Mouse (Mus musculus) thymus, adult 2 months (tissue): ENCODE measurements at regions not wholly inside any gene's neighbourhood (a gene's known extent, or its start where the extent isn't known, plus 50 kb on each side); places are given as distances from the start of the nearest gene placed in this dataset.

Experiments
- DNase-seq: peaks from one replicate; pipeline ENCODE4 v3.0.0; 2021
- H3K27ac ChIP-seq: fragments of 200-500 bp; 2 replicates; pipeline ENCODE4 v1.5.1; 2012; ENCODE audit warnings: low read length, control low read depth; ENCODE audit not compliant: control insufficient read depth, insufficient read depth
- H3K27me3 ChIP-seq: fragments of 200-500 bp; 2 replicates; pipeline ENCODE4 v1.6.1; 2012; ENCODE audit warnings: mild to moderate bottlenecking, low read length, moderate library complexity, mixed read lengths; ENCODE audit not compliant: control insufficient read depth, insufficient read depth
- H3K36me3 ChIP-seq: fragments of 200-500 bp; 2 replicates; pipeline ENCODE4 v1.6.1; 2012; ENCODE audit warnings: mild to moderate bottlenecking, low read length, moderate library complexity; ENCODE audit not compliant: control insufficient read depth, insufficient read depth
- H3K4me1 ChIP-seq: fragments of 200-500 bp; replicated peaks from 2 replicates; pipeline ENCODE4 v1.6.1; 2012; ENCODE audit warnings: low read length; ENCODE audit not compliant: control insufficient read depth, insufficient read depth
- H3K4me3 ChIP-seq: fragments of 200-500 bp; 2 replicates; pipeline ENCODE4 v1.5.1; 2012; ENCODE audit warnings: mild to moderate bottlenecking, low read length, control low read depth, moderate library complexity; ENCODE audit not compliant: control insufficient read depth, insufficient read depth
- CTCF ChIP-seq: fragments of 200-500 bp; IDR thresholded peaks from 2 replicates; pipeline ENCODE4 v1.5.1; 2012; ENCODE audit warnings: mild to moderate bottlenecking, control low read depth, low read length, moderate library complexity, borderline replicate concordance; ENCODE audit not compliant: control insufficient read depth, poor library complexity, insufficient read depth; ENCODE audit errors: extremely low read depth
- POLR2A ChIP-seq: fragments of 200-500 bp; IDR thresholded peaks from 2 replicates; pipeline ENCODE4 v1.6.1; 2012; ENCODE audit warnings: mild to moderate bottlenecking, low read length, control low read depth, moderate library complexity; ENCODE audit not compliant: control insufficient read depth, poor library complexity, insufficient read depth; ENCODE audit errors: extremely low read depth
- WGBS: fragments of 180-500 bp; shearing (Covaris S2); methylation state at CpG from one replicate; pipeline ENCODE4 v1.1.7; 2018; 5-methylcytosine and 5-hydroxymethylcytosine counted together

DNA sequence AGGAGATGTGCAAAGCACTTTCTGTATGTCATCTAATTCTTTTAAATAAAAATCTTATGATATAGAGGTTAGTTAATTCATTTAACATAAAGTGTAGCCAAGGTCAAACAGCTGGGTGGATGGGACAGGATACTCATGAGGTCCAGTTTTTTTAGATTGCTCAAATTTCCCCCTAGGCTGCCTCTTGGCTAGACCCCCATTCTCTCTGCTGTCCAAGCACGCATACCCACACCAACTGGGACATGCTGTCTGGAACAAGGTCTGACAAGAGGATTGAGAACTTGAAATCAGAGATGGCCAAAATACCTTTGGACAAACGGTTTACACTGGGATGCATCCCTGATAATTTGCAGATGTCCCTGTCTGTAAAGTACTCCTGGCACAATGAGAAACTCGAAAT lies 65.0 kb upstream of the Foxn3 start:
- H3K27ac ChIP-seq = no peak overlapping the region
- no peaks in the 10 kb centered on the region for H3K27me3 ChIP-seq
- peaks cover 18% of the 10 kb centered on the region for H3K4me1 ChIP-seq
- no peak for DNase-seq
- H3K36me3 ChIP-seq = no peaks in the 10 kb centered on the region
- 85% methylated on average over 3 of the region's 3 CpGs for WGBS
- no peak for TF ChIP-seq CTCF
- TF ChIP-seq POLR2A = no peak
- no peak overlapping the region for H3K4me3 ChIP-seq

DNA sequence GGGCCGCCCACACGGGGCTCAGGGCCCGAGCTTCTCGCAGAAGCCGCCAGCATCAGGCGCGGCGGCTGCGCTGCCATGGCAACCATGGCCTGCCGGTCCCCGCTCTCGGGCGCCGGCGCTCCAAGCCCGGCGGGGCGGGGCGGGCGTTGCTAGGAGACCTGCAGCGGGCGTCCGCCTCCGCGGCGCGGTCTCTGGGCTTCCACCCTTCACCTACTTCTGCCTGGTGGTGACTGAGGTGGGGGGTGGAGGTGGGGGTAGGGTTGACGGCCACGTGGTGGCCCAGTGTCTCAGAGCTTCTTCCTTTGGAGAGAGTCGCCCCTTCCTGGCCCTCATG lies 64.5 kb upstream of the Foxn3 start:
- 0% methylated on average over 25 of the region's 30 CpGs for WGBS
- peaks cover 21% of the 10 kb centered on the region for H3K4me1 ChIP-seq
- H3K27ac ChIP-seq = no peak overlapping the region
- TF ChIP-seq CTCF (peak; percentile 58; the same call in 1 of the 2 replicates), POLR2A (no peak)
- no peaks in the 10 kb centered on the region for H3K27me3 ChIP-seq
- peak overlapping the region; percentile 57 for H3K4me3 ChIP-seq
- DNase-seq = peak; percentile 95
- H3K36me3 ChIP-seq = no peaks in the 10 kb centered on the region

DNA sequence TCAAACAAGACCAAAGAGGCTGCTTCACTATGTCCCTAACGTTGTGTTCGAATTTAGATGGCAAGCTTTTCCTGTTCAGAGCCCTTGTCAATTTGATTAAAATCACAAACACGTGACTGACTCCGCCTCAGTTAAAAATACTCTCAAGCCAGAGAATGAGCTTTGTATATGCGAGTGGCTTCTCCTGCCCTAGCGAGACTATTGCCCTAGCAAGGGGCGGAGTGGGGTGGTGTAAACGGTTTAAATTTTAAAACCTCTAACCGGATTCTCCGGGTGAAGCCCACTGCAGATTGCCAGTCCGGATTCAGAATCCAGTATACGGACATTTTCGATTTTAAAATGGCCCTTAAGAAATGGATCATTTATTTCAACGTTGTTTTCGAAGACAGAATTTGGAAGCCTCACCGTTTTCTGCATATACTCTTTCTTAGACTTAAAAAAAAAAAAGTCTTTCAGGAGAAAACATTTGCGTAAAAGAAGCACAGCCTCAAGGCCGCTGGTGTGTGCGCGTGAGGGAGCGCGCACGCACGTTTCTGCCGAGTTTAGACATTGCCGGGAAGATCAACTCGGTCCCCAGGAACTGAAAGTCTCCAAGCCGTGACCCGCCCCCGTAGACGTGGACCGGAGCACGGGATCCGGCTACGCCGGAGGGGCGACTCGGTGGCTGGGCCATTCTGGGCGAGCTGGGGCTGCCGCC lies 64.0 kb upstream of the Foxn3 start:
- TF ChIP-seq POLR2A (no peak), CTCF (no peak; the same call in 1 of the 2 replicates)
- 4% methylated on average over 40 of the region's 40 CpGs for WGBS
- DNase-seq = no peak

DNA sequence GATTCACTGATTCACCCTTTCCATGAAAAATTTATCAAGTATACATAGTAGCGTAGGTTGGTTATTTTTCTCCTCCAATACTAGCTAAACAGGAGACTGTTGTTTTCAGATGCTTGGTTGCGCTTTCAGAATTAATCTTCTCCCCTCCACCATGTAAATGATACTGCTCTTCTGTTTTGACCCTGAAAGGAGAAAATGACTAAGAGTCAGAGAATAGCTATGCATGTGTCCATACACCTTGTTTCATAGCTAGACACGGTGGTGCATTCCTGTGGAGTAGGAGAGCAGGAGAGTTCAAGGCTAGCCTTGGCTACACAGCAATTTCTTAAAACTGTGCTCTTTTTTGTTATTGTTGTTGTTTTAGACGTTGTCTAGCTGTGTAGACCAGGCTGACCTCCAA lies 62.8 kb upstream of the Foxn3 start:
- H3K4me3 ChIP-seq = no peak overlapping the region
- no peaks in the 10 kb centered on the region for H3K27me3 ChIP-seq
- TF ChIP-seq POLR2A = no peak
- no peak for TF ChIP-seq CTCF
- no peak overlapping the region for H3K27ac ChIP-seq
- H3K4me1 ChIP-seq = peaks cover 22% of the 10 kb centered on the region
- WGBS = 93% methylated on average over 4 of the region's 4 CpGs
- no peak for DNase-seq
- H3K36me3 ChIP-seq = no peaks in the 10 kb centered on the region

More for the DNA sequence above, 64.0 kb upstream of the Foxn3 start:
- no peak overlapping the region for H3K27ac ChIP-seq
- H3K36me3 ChIP-seq = no peaks in the 10 kb centered on the region
- no peaks in the 10 kb centered on the region for H3K27me3 ChIP-seq
- peaks cover 22% of the 10 kb centered on the region for H3K4me1 ChIP-seq
- H3K4me3 ChIP-seq = peak overlapping the region; percentile 57

DNA sequence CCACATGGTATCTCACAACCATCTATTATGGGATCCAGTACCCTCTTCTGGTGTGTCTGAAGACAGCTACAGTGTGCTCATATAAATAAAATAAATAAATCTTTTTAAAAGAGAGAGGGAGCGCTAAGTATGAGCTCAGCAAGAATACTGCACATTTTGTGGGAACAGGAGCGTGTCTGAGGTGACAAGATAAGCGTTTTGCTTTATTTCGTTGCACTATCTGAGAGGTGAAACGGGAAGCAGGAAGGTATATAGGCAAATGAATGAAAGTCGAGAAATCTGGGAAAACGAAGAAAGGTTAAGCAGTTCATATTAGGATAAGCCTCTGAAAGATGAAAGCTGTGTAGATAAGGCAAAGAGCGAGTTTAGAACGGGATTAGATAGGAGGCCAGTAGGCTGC lies 61.7 kb upstream of the Foxn3 start:
- Histone ChIP-seq H3K4me1 (peaks cover 21% of the 10 kb centered on the region), H3K27ac (no peak overlapping the region), H3K27me3 (no peaks in the 10 kb centered on the region), H3K4me3 (no peak overlapping the region), H3K36me3 (no peaks in the 10 kb centered on the region)
- 96% methylated on average over 9 of the region's 9 CpGs for WGBS
- DNase-seq = no peak
- TF ChIP-seq POLR2A (no peak), CTCF (no peak)

DNA sequence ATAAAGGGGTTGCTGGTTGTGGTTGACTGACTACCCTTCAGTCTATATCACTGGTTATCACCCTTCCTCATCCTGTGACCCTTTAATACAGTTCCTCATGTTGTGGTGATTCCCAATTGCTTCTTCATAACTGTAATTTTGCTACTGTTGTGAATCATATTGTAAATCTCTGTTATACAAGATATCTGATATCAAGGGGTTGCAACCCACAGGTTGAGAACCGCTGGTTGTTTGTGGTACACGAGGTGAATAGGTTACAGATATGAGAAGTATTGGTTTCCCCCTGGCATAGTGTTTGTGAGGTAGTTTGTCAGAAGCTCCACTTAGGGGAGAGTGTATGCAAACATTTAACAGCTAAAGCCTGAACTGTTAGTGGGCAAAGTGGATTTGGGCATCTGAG lies 58.9 kb upstream of the Foxn3 start:
- TF ChIP-seq POLR2A (no peak), CTCF (no peak)
- no peak overlapping the region for H3K4me3 ChIP-seq
- no peaks in the 10 kb centered on the region for H3K27me3 ChIP-seq
- DNase-seq = no peak
- no peak overlapping the region for H3K27ac ChIP-seq
- 0 out of 2 replicates have a peak, but pooled peaks cover 4% of the 10 kb centered on the region for H3K4me1 ChIP-seq
- H3K36me3 ChIP-seq = no peaks in the 10 kb centered on the region
- 62% methylated on average over 2 of the region's 2 CpGs for WGBS
